Mouse (Mus musculus): ENCODE results near the gene Tmem91.

The Tmem91 gene

GRCm38 (mm10) chr7:25712801-25713200 is 37.8 kb upstream of the Tmem91 start:
- Histone ChIP-seq H3K36me3 (ENCODE audit: insufficient read depth, low read length) (peaks cover 59% of the 10 kb centered on the region), H3K4me1 (replicated peaks; ENCODE audit: low read depth, low read length) (peaks cover 84% of the 10 kb centered on the region), H3K9me3 (ENCODE audit: low read length) (no peaks in the 10 kb centered on the region), H3K4me3 (replicated peaks; ENCODE audit: low read length) (no peak overlapping the region), H3K27me3 (ENCODE audit: insufficient read depth, low read length) (no peaks in the 10 kb centered on the region)
- TF ChIP-seq NANOG (IDR thresholded peaks at IDR 0.05; ENCODE audit: borderline replicate concordance, low read length) (no peak), CTCF (conservative IDR thresholded peaks at IDR 0.05; ENCODE audit: low read length) (no peak), POU5F1 (IDR thresholded peaks at IDR 0.05; ENCODE audit: borderline replicate concordance, low read length) (no peak)

DNA sequence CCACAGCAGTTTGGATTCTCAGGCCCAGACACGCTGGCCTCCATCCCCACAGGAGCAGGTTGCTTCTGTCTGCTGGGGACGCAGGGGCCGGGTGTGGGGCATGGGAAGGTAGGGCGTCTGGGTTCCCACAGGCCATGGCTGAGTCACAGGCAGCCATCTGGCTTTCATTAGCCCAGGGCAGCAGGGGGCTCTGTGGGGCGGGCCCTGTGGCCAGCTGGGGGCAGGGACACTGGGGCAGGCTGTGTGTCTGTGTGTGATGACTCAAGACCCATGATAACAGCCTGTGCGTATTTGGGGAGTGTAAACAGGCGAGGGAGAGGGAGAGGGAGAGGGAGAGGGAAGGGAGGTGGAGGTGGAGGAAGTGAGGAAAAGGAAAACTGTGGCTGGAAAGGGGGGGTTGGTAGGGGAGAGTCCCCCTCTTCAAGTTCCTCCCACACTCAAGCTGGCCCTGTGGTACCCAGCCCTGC is 36.8 kb upstream of the Tmem91 start:
- no peaks in the 10 kb centered on the region for H3K27me3 ChIP-seq (ENCODE audit: insufficient read depth, low read length)
- H3K4me3 ChIP-seq (replicated peaks; ENCODE audit: low read length) = no peak overlapping the region
- peaks cover 56% of the 10 kb centered on the region for H3K36me3 ChIP-seq (ENCODE audit: insufficient read depth, low read length)
- TF ChIP-seq CTCF (conservative IDR thresholded peaks at IDR 0.05; ENCODE audit: low read length) (no peak), NANOG (IDR thresholded peaks at IDR 0.05; ENCODE audit: borderline replicate concordance, low read length) (no peak), POU5F1 (IDR thresholded peaks at IDR 0.05; ENCODE audit: borderline replicate concordance, low read length) (no peak)
- H3K4me1 ChIP-seq (replicated peaks; ENCODE audit: low read depth, low read length) = peaks cover 85% of the 10 kb centered on the region
- no peaks in the 10 kb centered on the region for H3K9me3 ChIP-seq (ENCODE audit: low read length)

DNA sequence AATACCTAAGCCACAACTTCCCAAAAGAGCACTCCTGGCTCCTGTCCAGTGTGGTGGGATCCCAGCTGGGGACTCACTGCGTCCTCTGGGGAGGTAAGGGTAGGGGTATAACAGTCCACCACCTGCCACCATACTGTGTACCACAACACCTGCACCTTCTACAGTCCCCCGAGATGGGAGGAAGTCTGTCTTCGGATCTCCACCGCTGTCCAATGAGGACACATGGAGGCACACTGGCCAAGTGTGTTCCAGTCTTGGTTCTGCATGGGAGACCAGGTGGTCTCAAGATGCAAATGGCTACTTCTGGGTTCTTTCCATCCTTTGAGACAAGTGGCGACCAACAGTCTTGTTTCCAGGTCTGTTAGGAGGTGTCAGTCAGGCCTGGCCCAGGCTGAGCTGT is 36.2 kb upstream of the Tmem91 start:
- Histone ChIP-seq H3K4me3 (replicated peaks; ENCODE audit: low read length) (peak overlapping the region; percentile 65; the same call in 1 of the 2 replicates), H3K36me3 (ENCODE audit: insufficient read depth, low read length) (peaks cover 50% of the 10 kb centered on the region), H3K9me3 (ENCODE audit: low read length) (no peaks in the 10 kb centered on the region), H3K4me1 (replicated peaks; ENCODE audit: low read depth, low read length) (peaks cover 84% of the 10 kb centered on the region), H3K27me3 (ENCODE audit: insufficient read depth, low read length) (no peaks in the 10 kb centered on the region)
- TF ChIP-seq NANOG (IDR thresholded peaks at IDR 0.05; ENCODE audit: borderline replicate concordance, low read length) = no peak
- TF ChIP-seq POU5F1 (IDR thresholded peaks at IDR 0.05; ENCODE audit: borderline replicate concordance, low read length) = no peak

GRCm38 (mm10) chr7:25710519-25711130 is 35.7 kb upstream of the Tmem91 start:
- no peaks in the 10 kb centered on the region for H3K27me3 ChIP-seq (ENCODE audit: insufficient read depth, low read length)
- H3K4me1 ChIP-seq (replicated peaks; ENCODE audit: low read depth, low read length) = peaks cover 84% of the 10 kb centered on the region
- peak overlapping the region; percentile 65 for H3K4me3 ChIP-seq (replicated peaks; ENCODE audit: low read length)
- H3K36me3 ChIP-seq (ENCODE audit: insufficient read depth, low read length) = peaks cover 44% of the 10 kb centered on the region
- no peaks in the 10 kb centered on the region for H3K9me3 ChIP-seq (ENCODE audit: low read length)
- no peak for TF ChIP-seq POU5F1 (IDR thresholded peaks at IDR 0.05; ENCODE audit: borderline replicate concordance, low read length)
- TF ChIP-seq NANOG (IDR thresholded peaks at IDR 0.05; ENCODE audit: borderline replicate concordance, low read length) = no peak
- TF ChIP-seq CTCF (conservative IDR thresholded peaks at IDR 0.05; ENCODE audit: low read length) = no peak

GRCm38 (mm10) chr7:25709961-25710360 is 35.0 kb upstream of the Tmem91 start:
- no peak for TF ChIP-seq POU5F1 (IDR thresholded peaks at IDR 0.05; ENCODE audit: borderline replicate concordance, low read length)

GRCm38 (mm10) chr7:25707581-25708292 is 32.8 kb upstream of the Tmem91 start:
- no peak for TF ChIP-seq POU5F1 (IDR thresholded peaks at IDR 0.05; ENCODE audit: borderline replicate concordance, low read length)
- TF ChIP-seq NANOG (IDR thresholded peaks at IDR 0.05; ENCODE audit: borderline replicate concordance, low read length) = no peak
- TF ChIP-seq CTCF (conservative IDR thresholded peaks at IDR 0.05; ENCODE audit: low read length) = no peak

More at GRCm38 (mm10) chr7:25709961-25710360, 35.0 kb upstream of the Tmem91 start:
- Histone ChIP-seq H3K4me1 (replicated peaks; ENCODE audit: low read depth, low read length) (peaks cover 84% of the 10 kb centered on the region), H3K27me3 (ENCODE audit: insufficient read depth, low read length) (no peaks in the 10 kb centered on the region), H3K36me3 (ENCODE audit: insufficient read depth, low read length) (peaks cover 38% of the 10 kb centered on the region), H3K4me3 (replicated peaks; ENCODE audit: low read length) (peak overlapping the region; percentile 65), H3K9me3 (ENCODE audit: low read length) (no peaks in the 10 kb centered on the region)

GRCm38 (mm10) chr7:25706578-25707170 is 31.7 kb upstream of the Tmem91 start:
- Histone ChIP-seq H3K4me1 (replicated peaks; ENCODE audit: low read depth, low read length) (peaks cover 68% of the 10 kb centered on the region), H3K4me3 (replicated peaks; ENCODE audit: low read length) (no peak overlapping the region), H3K27me3 (ENCODE audit: insufficient read depth, low read length) (peaks cover 13% of the 10 kb centered on the region), H3K36me3 (ENCODE audit: insufficient read depth, low read length) (0 out of 2 replicates have a peak, but pooled peaks cover 7% of the 10 kb centered on the region), H3K9me3 (ENCODE audit: low read length) (peaks cover 7% of the 10 kb centered on the region)
- TF ChIP-seq POU5F1 (IDR thresholded peaks at IDR 0.05; ENCODE audit: borderline replicate concordance, low read length) (no peak), NANOG (IDR thresholded peaks at IDR 0.05; ENCODE audit: borderline replicate concordance, low read length) (no peak), CTCF (conservative IDR thresholded peaks at IDR 0.05; ENCODE audit: low read length) (no peak)

More at GRCm38 (mm10) chr7:25707581-25708292, 32.8 kb upstream of the Tmem91 start:
- H3K9me3 ChIP-seq (ENCODE audit: low read length) = no peaks in the 10 kb centered on the region
- H3K36me3 ChIP-seq (ENCODE audit: insufficient read depth, low read length) = peaks cover 16% of the 10 kb centered on the region
- peaks cover 78% of the 10 kb centered on the region for H3K4me1 ChIP-seq (replicated peaks; ENCODE audit: low read depth, low read length)
- peak overlapping the region; percentile 67 for H3K4me3 ChIP-seq (replicated peaks; ENCODE audit: low read length)
- peaks cover 13% of the 10 kb centered on the region for H3K27me3 ChIP-seq (ENCODE audit: insufficient read depth, low read length)

GRCm38 (mm10) chr7:25705801-25706251 is 30.9 kb upstream of the Tmem91 start:
- Histone ChIP-seq H3K4me1 (replicated peaks; ENCODE audit: low read depth, low read length) (peaks cover 59% of the 10 kb centered on the region), H3K27me3 (ENCODE audit: insufficient read depth, low read length) (peaks cover 13% of the 10 kb centered on the region), H3K9me3 (ENCODE audit: low read length) (peaks cover 7% of the 10 kb centered on the region), H3K36me3 (ENCODE audit: insufficient read depth, low read length) (no peaks in the 10 kb centered on the region), H3K4me3 (replicated peaks; ENCODE audit: low read length) (no peak overlapping the region)
- TF ChIP-seq NANOG (IDR thresholded peaks at IDR 0.05; ENCODE audit: borderline replicate concordance, low read length) (no peak), POU5F1 (IDR thresholded peaks at IDR 0.05; ENCODE audit: borderline replicate concordance, low read length) (no peak), CTCF (conservative IDR thresholded peaks at IDR 0.05; ENCODE audit: low read length) (no peak)
